Mouse (Mus musculus) ES-Bruce4 (cell line): ENCODE measurements around the gene Wnt2b.

Experiments used
- CTCF ChIP-seq: IDR thresholded peaks from one replicate; pipeline ENCODE4 v1.8.1; 2011; ENCODE audit warnings: low read depth, low read length
- EP300 ChIP-seq: IDR thresholded peaks from 2 replicates; pipeline ENCODE4 v1.6.1; 2011; ENCODE audit warnings: low read depth, low read length; ENCODE audit not compliant: insufficient read depth

DNA sequence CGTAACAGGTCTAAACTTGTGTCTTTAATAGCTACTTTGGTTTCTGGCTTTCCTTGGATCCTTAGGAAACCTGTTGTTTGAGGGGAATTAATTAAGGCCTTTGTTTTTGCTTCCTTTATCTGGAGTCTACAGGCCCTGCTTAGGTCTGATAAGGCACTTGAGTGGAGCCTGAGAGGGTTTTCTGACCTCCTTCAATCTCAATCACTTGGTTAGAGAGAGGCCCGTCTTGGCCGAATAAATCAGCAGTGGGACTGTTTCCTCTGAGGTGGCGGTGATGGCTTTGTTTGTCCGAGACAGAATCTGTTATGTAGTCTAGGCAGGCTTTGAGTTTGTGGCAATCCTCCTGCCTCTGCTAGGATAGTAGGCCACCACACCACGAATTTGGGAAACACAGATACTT is 35.8 kb upstream of the Wnt2b start:
- TF ChIP-seq CTCF (no peak), EP300 (no peak)
